Mouse (Mus musculus): ENCODE measurements around the gene Tmem87b. TPM values are rescaled to one million over a fixed set of nuclear protein-coding genes. Genes with fewer than 3 reads are reported as not detected.

Tmem87b gene
- polyA plus RNA-seq, 1 experiment from 2014 or later: 31.2 TPM

DNA sequence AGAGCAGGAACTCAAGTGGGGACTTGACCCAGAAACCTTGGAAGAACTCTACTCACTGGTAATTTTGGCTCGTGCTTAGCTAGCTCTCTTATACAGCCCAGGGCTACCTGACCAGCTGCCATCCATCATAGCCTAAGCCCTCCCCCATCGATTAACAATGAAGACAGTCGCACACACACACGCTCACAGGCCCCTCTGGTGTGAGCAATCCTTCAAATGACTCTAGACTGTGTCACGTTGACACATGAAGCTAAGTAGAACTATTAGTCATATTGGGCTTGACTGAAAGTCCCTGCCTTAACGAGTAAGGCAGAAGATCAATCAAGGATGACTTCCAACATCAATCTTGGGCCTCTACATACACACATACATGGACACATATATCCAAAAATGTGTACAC, 84.9 kb downstream of the Tmem87b start:
- 79% methylated on average over 6 of the region's 6 CpGs for WGBS
- no peaks in the 10 kb centered on the region for H3K36me3 ChIP-seq
- H3K4me1 ChIP-seq: no peaks in the 10 kb centered on the region
- no peaks in the 10 kb centered on the region; the same call in 1 of the 2 replicates for H3K9me3 ChIP-seq
- no peak overlapping the region for H3K9ac ChIP-seq
- H3K4me3 ChIP-seq: no peak overlapping the region
- ATAC-seq (ENCODE audit: insufficient number of reproducible peaks, insufficient read depth, low FRiP score, low TSS enrichment): no peak
- H3K4me2 ChIP-seq (replicated peaks): no peak overlapping the region
- no peak overlapping the region for H3K27ac ChIP-seq
- H3K27me3 ChIP-seq: no peaks in the 10 kb centered on the region

DNA sequence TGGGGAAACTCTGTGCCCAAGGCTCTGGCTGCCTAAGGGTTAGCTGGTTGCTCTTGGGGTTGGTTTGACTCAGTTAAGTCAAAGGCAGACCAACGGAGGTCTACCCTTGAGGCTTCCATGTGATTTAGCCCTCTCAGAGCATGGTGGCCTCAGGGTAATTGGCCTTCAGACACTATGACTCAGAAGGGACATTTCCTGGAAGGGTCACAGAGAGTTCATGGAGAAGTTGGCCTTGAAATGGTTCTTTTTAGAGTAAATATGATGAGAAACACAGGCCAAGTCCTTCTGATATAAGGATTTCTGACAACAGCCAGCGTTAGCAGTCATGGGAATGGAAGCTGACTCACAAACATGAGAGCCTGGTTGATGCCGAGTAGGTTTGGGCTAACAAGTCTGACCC, 85.7 kb downstream of the Tmem87b start:
- ATAC-seq (ENCODE audit: insufficient number of reproducible peaks, insufficient read depth, low FRiP score, low TSS enrichment): no peak
- 0 out of 2 replicates have a peak, but pooled peaks cover 3% of the 10 kb centered on the region for H3K4me1 ChIP-seq
- H3K9me3 ChIP-seq: no peaks in the 10 kb centered on the region; the same call in 1 of the 2 replicates
- no peaks in the 10 kb centered on the region for H3K36me3 ChIP-seq
- H3K27ac ChIP-seq: no peak overlapping the region
- no peak overlapping the region for H3K4me3 ChIP-seq
- no peaks in the 10 kb centered on the region for H3K27me3 ChIP-seq
- no peak overlapping the region for H3K4me2 ChIP-seq (replicated peaks)
- 82% methylated on average over 3 of the region's 3 CpGs for WGBS
- H3K9ac ChIP-seq: no peak overlapping the region

Other genes with a start within 250 kb of the Tmem87b start
- gene Spdye4c, start 226.9 kb upstream of the Tmem87b start, polyA plus RNA-seq (2016; fragmentation: Nextera tagmentation; extraction: Ambion mirVana): not detected in 2 replicates
- 84.0 and 86.6 TPM in 2 replicates for gene Anapc1, start 130.7 kb upstream of the Tmem87b start, polyA plus RNA-seq (2016; fragmentation: Nextera tagmentation; extraction: Ambion mirVana)
- 14.0 and 15.0 TPM in 2 replicates for gene Mertk, start 119.2 kb upstream of the Tmem87b start, polyA plus RNA-seq (2016; fragmentation: Nextera tagmentation; extraction: Ambion mirVana)
- 3.4 TPM in 2 replicates for gene Fbln7, start 44.9 kb downstream of the Tmem87b start, polyA plus RNA-seq (2016; fragmentation: Nextera tagmentation; extraction: Ambion mirVana)
- 7.6 and 9.2 TPM in 2 replicates for gene Zc3h8, start 126.0 kb downstream of the Tmem87b start, polyA plus RNA-seq (2016; fragmentation: Nextera tagmentation; extraction: Ambion mirVana)
- gene Zc3h6, start 149.3 kb downstream of the Tmem87b start, polyA plus RNA-seq (2016; fragmentation: Nextera tagmentation; extraction: Ambion mirVana): 2.9 and 3.3 TPM in 2 replicates
- gene Gm10762, start 149.6 kb downstream of the Tmem87b start, polyA plus RNA-seq (2016; fragmentation: Nextera tagmentation; extraction: Ambion mirVana): 31.3 and 33.6 TPM in 2 replicates
- 0.08 and 0.13 TPM in 2 replicates for gene Vinac1, start 230.1 kb downstream of the Tmem87b start, polyA plus RNA-seq (2016; fragmentation: Nextera tagmentation; extraction: Ambion mirVana)
- gene Ttl, start 247.8 kb downstream of the Tmem87b start, polyA plus RNA-seq (2016; fragmentation: Nextera tagmentation; extraction: Ambion mirVana): 19.3 and 20.9 TPM in 2 replicates

Data from embryonic facial prominence, embryonic 12.5 days (tissue).